8 mouse cellular contexts compared by ENCODE assay signal in genomic region chr11:6064215-6065045, GRCm38 (mm10). TPM values are rescaled to one million over a fixed set of nuclear protein-coding genes. Genes with fewer than 3 reads are reported as not detected.
A peak's percentile ranks its signal among the peaks of the same experiment; 100 is the strongest.
DNase-seq lines count a peak whose midpoint lies in the region; ATAC-seq and TF ChIP-seq lines count a peak whose summit lies in the region.

No protein-coding gene starts in this region.

- peak overlapping the region; percentile 70 for H3K4me3 ChIP-seq in heart, embryonic 10.5 days
- peak overlapping the region; percentile 88 to 90 for H3K4me3 ChIP-seq in ES-E14 (ENCODE audit: insufficient read depth in 1 of 2, low read depth in 1 of 2, low read length in 2 of 2, poor library complexity in 1 of 2, severe bottlenecking in 1 of 2)
- H3K4me3 ChIP-seq in forebrain, postnatal 0 days (ENCODE audit: low read depth, low read length) = peak overlapping the region; percentile 84
- H3K4me3 ChIP-seq in liver, embryonic 16.5 days (ENCODE audit: low read depth, low read length) = peak overlapping the region; percentile 50
- H3K4me3 ChIP-seq in stomach, postnatal 0 days (ENCODE audit: low read depth, low read length) = peak overlapping the region; percentile 50

- H3K9me3 ChIP-seq in heart, embryonic 10.5 days = no peaks in the 10 kb centered on the region
- H3K9me3 ChIP-seq in ES-E14 (ENCODE audit: control insufficient read depth, insufficient read depth, low read depth, low read length) = no peaks in the 10 kb centered on the region
- no peaks in the 10 kb centered on the region for H3K9me3 ChIP-seq in forebrain, postnatal 0 days (ENCODE audit: low read length)
- H3K9me3 ChIP-seq in liver, embryonic 16.5 days (replicated peaks; ENCODE audit: control insufficient read depth, low read length) = no peaks in the 10 kb centered on the region
- H3K9me3 ChIP-seq in stomach, postnatal 0 days (ENCODE audit: control insufficient read depth, low read length) = no peaks in the 10 kb centered on the region

- no peaks in the 10 kb centered on the region for H3K36me3 ChIP-seq in heart, embryonic 10.5 days
- no peaks in the 10 kb centered on the region for H3K36me3 ChIP-seq in ES-E14 (ENCODE audit: control insufficient read depth, insufficient read depth, low read length, poor library complexity, severe bottlenecking)
- no peaks in the 10 kb centered on the region for H3K36me3 ChIP-seq in forebrain, postnatal 0 days (ENCODE audit: insufficient read depth)
- no peaks in the 10 kb centered on the region for H3K36me3 ChIP-seq in liver, embryonic 16.5 days (ENCODE audit: control insufficient read depth, insufficient read depth)
- no peaks in the 10 kb centered on the region for H3K36me3 ChIP-seq in stomach, postnatal 0 days (ENCODE audit: control insufficient read depth, insufficient read depth, low read length)

- in situ Hi-C loops in ES-E14 (cut with MboI; ENCODE audit: low sequenced_read_pairs in 2 of 2, unreplicated experiment in 2 of 2) = no loop called here

- peaks cover 27% of the 10 kb centered on the region for H3K4me1 ChIP-seq in heart, embryonic 10.5 days
- H3K4me1 ChIP-seq in ES-E14 (ENCODE audit: control insufficient read depth in 2 of 2, insufficient read depth in 2 of 2, low read length in 2 of 2, poor library complexity in 1 of 2) = peaks cover 6 to 33% of the 10 kb centered on the region in 2 experiments; a peak in 2 of 4 replicates
- peaks cover 33% of the 10 kb centered on the region for H3K4me1 ChIP-seq in forebrain, postnatal 0 days (ENCODE audit: insufficient read depth)
- no peaks in the 10 kb centered on the region for H3K4me1 ChIP-seq in liver, embryonic 16.5 days (ENCODE audit: control insufficient read depth, low read depth, low read length)
- H3K4me1 ChIP-seq in stomach, postnatal 0 days (replicated peaks; ENCODE audit: control insufficient read depth, insufficient read depth) = no peaks in the 10 kb centered on the region

- peak overlapping the region; percentile 80 for H3K9ac ChIP-seq in ES-E14 (ENCODE audit: insufficient read depth, low read depth, low read length, poor library complexity, severe bottlenecking)
- peak overlapping the region; percentile 92 for H3K9ac ChIP-seq in forebrain, postnatal 0 days
- H3K9ac ChIP-seq in liver, embryonic 16.5 days (ENCODE audit: low read depth, low read length) = no peak overlapping the region
- no peak overlapping the region for H3K9ac ChIP-seq in stomach, postnatal 0 days (ENCODE audit: low read length)

- 6% methylated on average over 30 of the region's 30 CpGs for WGBS in heart, embryonic 10.5 days
- WGBS in forebrain, postnatal 0 days = 2% methylated on average over 30 of the region's 30 CpGs
- WGBS in liver, embryonic 16.5 days (ENCODE audit: insufficient replicate concordance) = 7% methylated on average over 30 of the region's 30 CpGs
- WGBS in stomach, postnatal 0 days = 5% methylated on average over 30 of the region's 30 CpGs

- TF ChIP-seq CTCF in forebrain, postnatal 0 days (IDR thresholded peaks at IDR 0.05; ENCODE audit: low read depth) = peak; percentile 31; the same call in 1 of the 2 replicates
- no peak for TF ChIP-seq CTCF in stomach, postnatal 0 days (IDR thresholded peaks at IDR 0.05; ENCODE audit: low read depth)

- H3K27ac ChIP-seq in heart, embryonic 10.5 days = no peak overlapping the region
- H3K27ac ChIP-seq in ES-E14 (ENCODE audit: insufficient read depth, low read depth, low read length, poor library complexity, severe bottlenecking) = no peak overlapping the region
- H3K27ac ChIP-seq in forebrain, postnatal 0 days (ENCODE audit: low read depth, low read length) = peak overlapping the region; percentile 93
- H3K27ac ChIP-seq in liver, embryonic 16.5 days (ENCODE audit: low read length) = no peak overlapping the region
- H3K27ac ChIP-seq in stomach, postnatal 0 days (replicated peaks) = no peak overlapping the region

- peaks cover 95% of the 10 kb centered on the region for H3K27me3 ChIP-seq in heart, embryonic 10.5 days (ENCODE audit: insufficient read depth, poor library complexity, severe bottlenecking)
- H3K27me3 ChIP-seq in forebrain, postnatal 0 days (ENCODE audit: insufficient read depth, low read length) = no peaks in the 10 kb centered on the region
- H3K27me3 ChIP-seq in liver, embryonic 16.5 days (ENCODE audit: control insufficient read depth, insufficient read depth, low read depth, low read length) = peaks cover 64% of the 10 kb centered on the region
- H3K27me3 ChIP-seq in stomach, postnatal 0 days (ENCODE audit: control insufficient read depth, insufficient read depth, low read length) = peaks cover 19% of the 10 kb centered on the region

- ATAC-seq in forebrain, postnatal 0 days = no peak
- no peak for ATAC-seq in liver, embryonic 16.5 days (ENCODE audit: low read depth)
- ATAC-seq in stomach, postnatal 0 days (ENCODE audit: low FRiP score, low TSS enrichment) = no peak

- DNase-seq in heart, embryonic 10.5 days (ENCODE audit: low spot score) = no peak
- DNase-seq in heart, postnatal 4 days = no peak
- no peak for DNase-seq in ES-E14 (ENCODE audit: low read depth, low spot score)
- peak; percentile 77 for DNase-seq in forebrain, postnatal 0 days
- DNase-seq in stomach, postnatal 0 days (ENCODE audit: low spot score) = no peak
- DNase-seq in adipocyte (ENCODE audit: low spot score) = no peak
- DNase-seq in adrenal gland, adult 2 months = no peak

- TF ChIP-seq EP300 in stomach, postnatal 0 days (optimal IDR thresholded peaks at IDR 0.05) = no peak

- peak overlapping the region; percentile 72 for H3K4me2 ChIP-seq in forebrain, postnatal 0 days (ENCODE audit: low read depth)
- peak overlapping the region; percentile 64 for H3K4me2 ChIP-seq in liver, embryonic 16.5 days (ENCODE audit: low read depth, low read length)
- H3K4me2 ChIP-seq in stomach, postnatal 0 days (replicated peaks; ENCODE audit: low read depth) = peak overlapping the region; percentile 85

TF ChIP-seq in ES-E14, 5 proteins besides CTCF, POLR2A, EP300 and RAD21:
- TF ChIP-seq ZNF384 (IDR thresholded peaks at IDR 0.05; ENCODE audit: low read depth, low read length) (peak; percentile 85), CHD2 (IDR thresholded peaks at IDR 0.05; ENCODE audit: low read depth, low read length) (no peak), HCFC1 (IDR thresholded peaks at IDR 0.05; ENCODE audit: borderline replicate concordance, insufficient read depth, low read length) (no peak), ZC3H11A (IDR thresholded peaks at IDR 0.05; ENCODE audit: borderline replicate concordance, low read depth, low read length) (no peak)

RNA-seq across cellular contexts. Expression of gene Camk2b, which starts 1.7 kb away (rescaled TPM):
- polyA plus RNA-seq in heart, embryonic 10.5 days (2016; fragmentation: Nextera tagmentation; extraction: Ambion mirVana) = 1.8 and 2.3 TPM in 2 replicates
- 1 to 10 TPM; 8.7 to 8.8 TPM for total RNA-seq in heart, postnatal 4 days (2021)
- total RNA-seq in ES-E14 (2012; rRNA removed) = 6.4 and 14.1 TPM in 2 replicates
- 271 and 284 TPM in 2 replicates for total RNA-seq in forebrain, postnatal 0 days (2014; rRNA removed)
- 227 and 280 TPM in 2 replicates for polyA plus RNA-seq in forebrain, postnatal 0 days (2015; fragmentation: Nextera tagmentation; extraction: Ambion mirVana)
- 1.1 and 1.4 TPM in 2 replicates for polyA plus RNA-seq in liver, embryonic 16.5 days (2015; fragmentation: Nextera tagmentation; extraction: Ambion mirVana)
- 4.0 and 4.2 TPM in 2 replicates for polyA plus RNA-seq in stomach, postnatal 0 days (2015; fragmentation: Nextera tagmentation; extraction: Ambion mirVana)
- total RNA-seq in adrenal gland, adult 2 months (2021) = 10 to 100 TPM; 11.1 to 16.2 TPM
- polyA plus RNA-seq in adrenal gland, adult 2 months (2012; rRNA removed) = 10.2 and 12.0 TPM in 2 replicates

Comparison
In these comparisons a context has a peak if more than half of its experiments do, and no peak if none do; other contexts are left out.
1. H3K9ac ChIP-seq: peak in ES-E14 (single experiment) and forebrain, postnatal 0 days (single experiment); none in liver, embryonic 16.5 days (single experiment) and stomach, postnatal 0 days (single experiment).
2. RNA of gene Camk2b, which starts 1.7 kb away (polyA plus RNA-seq): 227 to 280 TPM in forebrain, postnatal 0 days; 10.2 to 12.0 TPM in adrenal gland, adult 2 months, 4.0 to 4.2 TPM in stomach, postnatal 0 days, 1.8 to 2.3 TPM in heart, embryonic 10.5 days and 1.1 to 1.4 TPM in liver, embryonic 16.5 days; every median in the first group is over 10 times any median in the second.
3. Peak in every context shown above with its lines, with median percentiles within 50 percentile points of each other: H3K4me3 ChIP-seq and H3K4me2 ChIP-seq.